Mouse (Mus musculus): ENCODE measurements around the gene Cd27.

Gene Cd27

DNA sequence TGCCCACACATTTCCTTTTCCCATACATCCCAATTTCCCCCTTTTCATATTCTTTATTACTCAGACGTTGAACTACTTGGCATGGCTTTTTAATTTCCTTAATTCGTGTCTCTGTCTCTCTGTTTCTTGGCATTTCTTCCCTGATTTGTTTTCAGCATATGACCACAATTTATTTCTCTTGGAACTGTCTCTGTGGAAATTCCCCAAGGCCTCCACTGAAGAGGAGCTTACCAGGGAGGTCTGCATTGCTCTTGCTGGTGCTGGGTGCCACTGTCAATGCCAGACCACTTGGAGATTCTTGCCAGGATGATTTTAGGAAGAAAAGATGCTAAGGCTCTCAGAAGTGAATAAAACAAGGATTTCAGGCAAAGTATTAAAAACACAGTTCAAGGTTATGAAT, 24.2 kb downstream of the Cd27 start:
- no peak for DNase-seq

DNA sequence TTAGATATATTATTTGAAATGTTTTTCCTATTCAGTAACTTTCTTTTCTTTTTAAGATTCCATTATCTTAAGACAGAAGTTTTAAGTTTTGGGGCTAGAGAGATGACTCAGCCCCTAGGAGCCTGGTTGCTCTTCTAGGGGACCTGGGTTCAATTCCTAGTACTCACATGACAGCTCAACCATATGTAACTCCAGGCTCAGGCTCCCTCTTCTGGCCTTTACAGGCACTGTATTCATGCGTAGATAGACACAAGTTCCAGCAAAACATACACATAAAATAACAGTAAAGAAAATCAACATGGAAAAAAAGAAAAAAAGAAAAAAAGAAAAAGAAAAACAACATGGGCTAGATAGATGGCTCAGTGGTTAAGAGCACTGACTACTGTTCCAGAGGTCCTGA, 26.4 kb downstream of the Cd27 start:
- DNase-seq = peak; percentile 39

- DNase-seq = no peak
Observed at GRCm38 (mm10) chr6:125197166-125197565, 39.6 kb downstream of the Cd27 start.

DNA sequence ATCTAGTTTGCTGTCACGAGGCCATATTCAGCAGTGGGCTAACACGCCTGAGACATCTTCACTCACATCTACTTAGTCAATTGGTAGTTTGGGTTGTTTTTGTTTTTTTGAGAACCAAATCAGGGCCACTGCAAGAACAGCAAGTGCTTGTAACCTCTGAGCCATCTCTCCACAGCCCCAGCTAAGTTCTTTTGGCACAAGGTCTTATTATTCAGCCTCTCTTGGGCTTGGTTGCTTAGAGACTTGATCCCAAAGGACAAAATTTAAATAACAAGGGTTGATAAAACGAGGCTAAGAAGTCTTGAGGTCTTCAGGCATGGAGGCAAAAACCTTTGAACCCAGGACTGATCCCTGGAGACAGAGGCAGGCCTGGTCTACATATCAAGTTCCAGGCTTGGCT, 40.5 kb downstream of the Cd27 start:
- no peak for DNase-seq

DNA sequence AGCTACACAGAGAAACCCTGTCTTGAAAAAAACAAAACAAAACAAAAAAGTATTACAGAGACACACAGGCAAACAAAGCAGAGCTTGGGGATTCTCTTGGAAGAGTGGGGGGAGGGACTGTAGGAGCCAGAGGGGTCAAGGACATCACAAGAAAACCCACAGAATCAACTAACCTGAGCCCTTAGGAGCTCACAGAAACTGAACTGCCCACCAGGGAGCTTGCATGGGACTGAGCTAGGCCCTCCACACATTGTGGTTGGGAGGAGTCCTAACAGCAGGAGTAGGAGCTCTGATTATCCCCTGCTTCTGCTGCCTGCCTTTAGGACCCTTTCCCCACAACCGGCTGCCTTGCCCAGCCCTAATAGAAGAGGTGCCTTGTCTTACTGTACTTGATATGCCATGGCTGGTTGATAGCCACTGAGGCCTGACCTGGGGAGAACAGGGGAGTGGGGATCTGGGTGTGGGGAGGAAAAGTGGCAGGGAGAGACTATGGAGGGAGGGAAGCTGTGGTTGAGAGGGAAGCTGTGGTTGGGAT, 41.2 kb downstream of the Cd27 start:
- DNase-seq = no peak

- DNase-seq = no peak
Observed at GRCm38 (mm10) chr6:125193390-125193789, 43.4 kb downstream of the Cd27 start.

GRCm38 (mm10) chr6:125192841-125193240, 44.0 kb downstream of the Cd27 start:
- no peak for DNase-seq

DNA sequence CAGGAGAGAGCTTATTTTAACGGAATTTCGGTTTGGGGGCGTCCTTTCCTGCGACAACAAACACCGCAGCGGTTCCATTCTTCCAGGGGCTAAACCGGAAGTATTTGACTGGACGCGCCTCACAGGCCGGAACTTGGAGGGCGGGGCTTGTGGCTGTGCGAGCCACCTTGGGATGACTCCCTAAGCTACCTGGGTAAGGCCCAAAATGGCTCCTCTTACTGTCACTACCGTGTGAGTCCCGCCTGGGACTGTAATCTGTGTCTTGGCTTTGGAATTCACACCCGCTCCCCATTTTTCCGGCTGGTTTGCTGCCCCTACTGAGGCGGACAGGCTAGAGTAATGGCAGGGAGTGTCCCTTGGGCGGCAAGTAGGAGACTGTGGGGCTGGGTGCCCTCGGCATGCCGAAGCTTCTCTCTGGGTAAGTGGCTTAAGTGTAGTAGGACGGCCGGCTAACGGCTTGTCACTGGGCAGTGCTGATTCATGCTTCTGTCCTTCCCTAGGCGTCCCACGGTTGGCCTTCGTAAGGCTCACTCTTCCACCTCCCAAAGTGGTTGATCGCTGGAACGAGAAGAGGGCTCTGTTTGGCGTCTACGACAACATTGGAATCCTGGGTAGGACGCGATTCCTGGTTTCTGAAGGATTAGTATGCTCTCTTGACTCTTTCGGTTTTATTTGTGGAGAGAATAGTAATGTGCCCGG, 44.6 kb downstream of the Cd27 start:
- peak; percentile 91 for DNase-seq

GRCm38 (mm10) chr6:125191332-125192015, 45.3 kb downstream of the Cd27 start, which contains the start of the genes Ncapd2 and Mrpl51:
TSS of gene Ncapd2 (minus strand) at chr6:125191701.
TSS of gene Mrpl51 (plus strand) at chr6:125191801.
- peak; percentile 98 for DNase-seq

DNA sequence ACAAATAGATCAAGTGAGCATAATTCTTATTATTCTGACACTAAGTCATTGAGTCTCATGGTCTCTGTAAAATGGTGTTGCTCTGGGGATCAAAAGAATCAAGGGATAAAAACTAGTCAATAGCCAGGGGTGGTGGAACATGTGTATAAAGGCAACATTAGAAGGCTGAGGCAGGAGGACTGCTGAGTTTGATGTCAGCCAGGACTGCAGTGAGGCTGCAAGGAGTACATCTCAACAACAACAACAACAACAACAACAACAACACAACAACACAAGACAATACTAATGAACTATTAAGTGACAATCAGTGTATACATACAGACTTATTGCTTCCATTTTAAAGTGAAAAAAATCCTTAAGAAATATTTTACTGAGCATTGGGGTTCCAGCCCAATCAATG, 46.0 kb downstream of the Cd27 start:
- no peak for DNase-seq

- no peak for DNase-seq
Observed at GRCm38 (mm10) chr6:125186203-125186602, 50.6 kb downstream of the Cd27 start.

All from thymus, postnatal 14 days (tissue).